Mouse (Mus musculus): ENCODE data around the gene Slc38a7. TPM values are rescaled to one million over a fixed set of nuclear protein-coding genes. Genes with fewer than 3 reads are reported as not detected.
A peak's percentile ranks its signal among the peaks of the same experiment; 100 is the strongest.

The Slc38a7 gene
- 23.2 and 25.5 TPM in 2 replicates for polyA plus RNA-seq (2014; fragmentation: Nextera tagmentation; extraction: Ambion mirVana)

- H3K36me3 ChIP-seq (ENCODE audit: control insufficient read depth, insufficient read depth, low read length) = no peaks in the 10 kb centered on the region
- no peak within 1 kb of the TSS for H3K27ac ChIP-seq (ENCODE audit: low read depth, low read length)
- 9% methylated on average over 22 of the region's 22 CpGs for WGBS
- ATAC-seq (ENCODE audit: low read depth) = peak; percentile 98
- peaks cover 7% of the 10 kb centered on the region for H3K4me1 ChIP-seq (ENCODE audit: control insufficient read depth, insufficient read depth, low read length)
- H3K9ac ChIP-seq (replicated peaks; ENCODE audit: low read depth, low read length) = peak within 1 kb of the TSS; percentile 69
- peak within 1 kb of the TSS; percentile 75 for H3K4me2 ChIP-seq (ENCODE audit: low read depth, low read length)
- peak within 1 kb of the TSS; percentile 67 for H3K4me3 ChIP-seq (ENCODE audit: low read depth, low read length)
- no peaks in the 10 kb centered on the region for H3K9me3 ChIP-seq (ENCODE audit: control insufficient read depth, low read length)
- no peaks in the 10 kb centered on the region for H3K27me3 ChIP-seq (ENCODE audit: control insufficient read depth, insufficient read depth, low read length)
Observed at GRCm38 (mm10) chr8:95853102-95853843, at the start of gene Slc38a7. Gene Slc38a7 (minus strand): TSS chr8:95853539.

DNA sequence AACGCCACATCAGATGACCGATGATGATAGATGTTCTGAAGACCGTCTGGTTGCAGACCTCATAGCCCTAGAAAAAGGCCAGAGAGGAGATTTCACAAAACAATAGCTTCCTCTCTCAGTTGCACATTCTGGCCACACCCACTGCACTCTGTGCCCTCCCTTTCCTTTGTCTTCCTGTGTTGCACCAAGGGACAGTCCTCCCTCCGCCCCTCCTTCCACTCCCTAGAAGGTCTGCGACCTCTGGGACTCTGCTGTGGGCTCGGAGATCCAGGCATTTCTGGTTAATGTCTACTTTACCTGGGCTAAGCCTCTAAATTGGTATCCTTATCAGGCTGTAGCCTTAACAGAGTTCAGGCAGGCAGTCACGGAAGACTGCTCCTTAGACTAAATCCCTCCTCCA, 48.5 kb upstream of the Slc38a7 start:
- Histone ChIP-seq H3K9me3 (ENCODE audit: control insufficient read depth, low read length) (no peaks in the 10 kb centered on the region), H3K4me1 (ENCODE audit: control insufficient read depth, insufficient read depth, low read length) (no peaks in the 10 kb centered on the region), H3K9ac (replicated peaks; ENCODE audit: low read depth, low read length) (no peak overlapping the region), H3K4me2 (ENCODE audit: low read depth, low read length) (no peak overlapping the region), H3K27me3 (ENCODE audit: control insufficient read depth, insufficient read depth, low read length) (no peaks in the 10 kb centered on the region), H3K27ac (ENCODE audit: low read depth, low read length) (no peak overlapping the region), H3K36me3 (ENCODE audit: control insufficient read depth, insufficient read depth, low read length) (no peaks in the 10 kb centered on the region), H3K4me3 (ENCODE audit: low read depth, low read length) (no peak overlapping the region)
- WGBS = 25% methylated on average over 7 of the region's 7 CpGs
- ATAC-seq (ENCODE audit: low read depth) = no peak

- ATAC-seq (ENCODE audit: low read depth) = no peak
- H3K27me3 ChIP-seq (ENCODE audit: control insufficient read depth, insufficient read depth, low read length) = no peaks in the 10 kb centered on the region
- no peak overlapping the region for H3K27ac ChIP-seq (ENCODE audit: low read depth, low read length)
- no peaks in the 10 kb centered on the region for H3K9me3 ChIP-seq (ENCODE audit: control insufficient read depth, low read length)
- H3K4me3 ChIP-seq (ENCODE audit: low read depth, low read length) = no peak overlapping the region
- no peak overlapping the region for H3K9ac ChIP-seq (replicated peaks; ENCODE audit: low read depth, low read length)
- no peaks in the 10 kb centered on the region for H3K4me1 ChIP-seq (ENCODE audit: control insufficient read depth, insufficient read depth, low read length)
- H3K4me2 ChIP-seq (ENCODE audit: low read depth, low read length) = no peak overlapping the region
- WGBS = 83% methylated on average over 5 of the region's 5 CpGs
- no peaks in the 10 kb centered on the region for H3K36me3 ChIP-seq (ENCODE audit: control insufficient read depth, insufficient read depth, low read length)
Observed at GRCm38 (mm10) chr8:95893701-95894100, 40.4 kb upstream of the Slc38a7 start.

DNA sequence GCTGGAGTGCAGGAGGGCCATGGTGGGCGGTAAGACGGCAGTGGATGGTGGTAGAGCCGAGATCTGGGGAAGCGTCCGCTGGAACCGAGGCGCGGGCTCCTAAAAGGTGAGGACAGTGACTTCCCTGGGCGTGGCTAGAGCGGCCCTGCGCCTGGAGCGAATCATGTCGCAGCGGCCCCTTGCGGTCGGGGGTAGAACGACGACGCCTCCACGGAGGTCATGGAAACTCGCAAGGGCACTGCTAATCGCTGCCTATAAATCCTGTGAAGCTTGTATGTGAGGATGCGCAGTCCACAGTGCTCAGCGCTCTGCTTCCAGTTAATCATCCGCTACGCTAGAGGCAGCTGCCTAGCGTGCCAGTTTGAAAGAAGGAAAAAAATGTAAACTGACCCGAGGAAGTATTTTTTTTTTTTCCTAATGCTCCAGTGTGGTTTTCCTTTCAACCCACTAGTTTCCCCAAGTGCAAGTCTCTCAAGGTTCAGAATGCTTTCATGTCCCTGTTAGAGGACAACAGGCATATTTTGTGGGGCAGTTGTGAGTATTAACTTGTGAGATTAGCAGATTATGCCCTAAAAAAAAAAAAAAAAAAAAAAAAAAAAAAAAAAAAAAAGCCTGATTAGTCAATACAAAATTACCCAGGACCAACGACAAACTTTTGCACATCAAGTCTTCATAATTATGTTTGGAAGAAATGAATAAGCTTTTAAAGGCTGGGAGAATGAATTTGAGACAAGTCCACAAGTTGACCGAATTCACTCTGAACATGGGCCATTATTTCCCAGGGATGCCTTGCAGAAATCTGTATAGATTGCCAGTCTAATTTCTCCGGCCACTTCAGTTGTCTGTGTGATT, 35.2 kb upstream of the Slc38a7 start, which contains the start of gene Got2:
Got2 (minus strand) TSS at position 263 of the 852 bp plus-strand sequence.
- Histone ChIP-seq H3K27me3 (ENCODE audit: control insufficient read depth, insufficient read depth, low read length) (no peaks in the 10 kb centered on the region), H3K4me2 (ENCODE audit: low read depth, low read length) (peak within 1 kb of the TSS; percentile 84)

GRCm38 (mm10) chr8:95887578-95888284, 34.4 kb upstream of the Slc38a7 start:
- no peaks in the 10 kb centered on the region for H3K27me3 ChIP-seq (ENCODE audit: control insufficient read depth, insufficient read depth, low read length)
- peak overlapping the region; percentile 80 for H3K9ac ChIP-seq (replicated peaks; ENCODE audit: low read depth, low read length)
- peak overlapping the region; percentile 84 for H3K4me2 ChIP-seq (ENCODE audit: low read depth, low read length)
- no peaks in the 10 kb centered on the region for H3K36me3 ChIP-seq (ENCODE audit: control insufficient read depth, insufficient read depth, low read length)
- ATAC-seq (ENCODE audit: low read depth) = peak; percentile 96
- H3K27ac ChIP-seq (ENCODE audit: low read depth, low read length) = peak overlapping the region; percentile 81
- H3K4me1 ChIP-seq (ENCODE audit: control insufficient read depth, insufficient read depth, low read length) = peaks cover 15% of the 10 kb centered on the region
- WGBS = under 1% methylated on average over 38 of the region's 38 CpGs
- peak overlapping the region; percentile 98 for H3K4me3 ChIP-seq (ENCODE audit: low read depth, low read length)
- no peaks in the 10 kb centered on the region for H3K9me3 ChIP-seq (ENCODE audit: control insufficient read depth, low read length)

More for the DNA sequence above, 35.2 kb upstream of the Slc38a7 start, which contains the start of gene Got2:
- Histone ChIP-seq H3K4me3 (ENCODE audit: low read depth, low read length) (peak within 1 kb of the TSS; percentile 98), H3K27ac (ENCODE audit: low read depth, low read length) (peak within 1 kb of the TSS; percentile 81), H3K9me3 (ENCODE audit: control insufficient read depth, low read length) (no peaks in the 10 kb centered on the region), H3K36me3 (ENCODE audit: control insufficient read depth, insufficient read depth, low read length) (no peaks in the 10 kb centered on the region), H3K9ac (replicated peaks; ENCODE audit: low read depth, low read length) (peak within 1 kb of the TSS; percentile 80), H3K4me1 (ENCODE audit: control insufficient read depth, insufficient read depth, low read length) (peaks cover 15% of the 10 kb centered on the region)
- WGBS = 8% methylated on average over 31 of the region's 31 CpGs
- ATAC-seq (ENCODE audit: low read depth) = peak; percentile 92

DNA sequence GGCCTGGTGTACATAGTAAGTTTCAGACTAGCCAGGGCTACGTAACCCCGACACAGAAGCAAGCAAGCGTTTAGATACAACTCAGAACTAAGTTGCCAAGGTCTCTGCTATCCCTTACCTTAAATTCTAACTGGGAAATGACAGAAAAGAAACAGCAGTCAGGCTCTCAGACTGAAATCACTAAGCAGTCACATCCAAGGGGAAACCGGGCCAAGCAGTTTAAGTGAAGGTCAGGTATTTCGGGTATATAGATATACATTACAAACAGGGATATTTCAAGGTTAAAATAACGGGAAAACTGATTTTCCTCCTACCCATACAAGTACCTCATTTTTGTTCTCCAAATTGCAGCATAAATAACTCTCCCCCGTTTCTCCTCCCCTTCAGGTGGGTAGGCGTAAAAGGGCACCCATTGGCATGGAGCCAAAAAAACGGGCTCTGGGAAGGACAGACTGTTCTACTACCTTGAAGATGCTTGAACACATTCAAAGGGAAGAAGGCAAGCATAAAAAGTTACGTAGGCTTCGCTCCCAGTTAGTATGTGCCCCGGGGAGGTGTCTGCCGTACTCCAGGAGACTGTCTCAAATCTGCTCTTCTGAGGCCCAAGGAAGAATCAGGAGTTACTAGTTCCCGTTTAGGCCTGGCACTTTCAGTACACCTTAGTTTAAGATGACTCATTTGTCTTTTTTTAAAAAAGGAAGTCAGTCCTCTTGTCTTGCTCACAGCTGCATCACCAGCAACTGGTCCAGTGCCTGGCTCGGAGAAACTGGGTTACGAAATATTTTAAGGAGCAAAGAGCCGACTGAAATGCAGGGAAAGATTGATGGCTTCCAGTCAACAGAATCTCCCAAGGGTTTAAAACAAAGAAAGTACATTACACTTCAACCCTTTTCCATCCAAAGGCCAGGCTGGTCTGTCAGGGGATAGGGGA, 33.6 kb upstream of the Slc38a7 start:
- WGBS = 67% methylated on average over 17 of the region's 17 CpGs

DNA sequence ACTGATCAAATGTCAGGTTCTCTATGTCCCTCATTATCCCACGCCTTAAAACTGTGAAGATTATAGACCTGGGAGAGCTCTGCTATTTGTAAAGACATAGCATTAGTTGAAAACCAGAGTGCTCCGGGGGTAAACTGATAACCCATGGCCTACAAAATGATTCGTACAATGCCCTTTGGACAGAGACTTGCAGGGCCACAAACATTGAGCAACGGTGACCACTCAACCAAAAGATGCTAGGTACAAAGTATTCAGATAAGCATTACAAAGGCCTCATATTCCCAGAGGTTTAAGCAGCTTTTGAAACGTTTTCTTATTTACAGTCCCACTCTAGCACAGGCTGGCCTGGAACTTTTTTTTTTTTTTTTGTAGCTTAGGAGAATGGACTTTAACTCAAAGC, 32.6 kb upstream of the Slc38a7 start:
- no peak overlapping the region for H3K27ac ChIP-seq (ENCODE audit: low read depth, low read length)
- H3K36me3 ChIP-seq (ENCODE audit: control insufficient read depth, insufficient read depth, low read length) = no peaks in the 10 kb centered on the region
- WGBS = 81% methylated on average over 5 of the region's 5 CpGs
- H3K9ac ChIP-seq (replicated peaks; ENCODE audit: low read depth, low read length) = no peak overlapping the region
- H3K4me2 ChIP-seq (ENCODE audit: low read depth, low read length) = no peak overlapping the region
- H3K4me3 ChIP-seq (ENCODE audit: low read depth, low read length) = no peak overlapping the region
- no peaks in the 10 kb centered on the region for H3K9me3 ChIP-seq (ENCODE audit: control insufficient read depth, low read length)
- ATAC-seq (ENCODE audit: low read depth) = no peak
- no peaks in the 10 kb centered on the region for H3K27me3 ChIP-seq (ENCODE audit: control insufficient read depth, insufficient read depth, low read length)
- peaks cover 15% of the 10 kb centered on the region for H3K4me1 ChIP-seq (ENCODE audit: control insufficient read depth, insufficient read depth, low read length)

More for the DNA sequence above, 33.6 kb upstream of the Slc38a7 start:
- Histone ChIP-seq H3K36me3 (ENCODE audit: control insufficient read depth, insufficient read depth, low read length) (no peaks in the 10 kb centered on the region), H3K4me2 (ENCODE audit: low read depth, low read length) (peak overlapping the region; percentile 84), H3K4me1 (ENCODE audit: control insufficient read depth, insufficient read depth, low read length) (peaks cover 15% of the 10 kb centered on the region), H3K27ac (ENCODE audit: low read depth, low read length) (peak overlapping the region; percentile 81), H3K4me3 (ENCODE audit: low read depth, low read length) (peak overlapping the region; percentile 98), H3K9ac (replicated peaks; ENCODE audit: low read depth, low read length) (peak overlapping the region; percentile 80), H3K27me3 (ENCODE audit: control insufficient read depth, insufficient read depth, low read length) (no peaks in the 10 kb centered on the region), H3K9me3 (ENCODE audit: control insufficient read depth, low read length) (no peaks in the 10 kb centered on the region)
- no peak for ATAC-seq (ENCODE audit: low read depth)

DNA sequence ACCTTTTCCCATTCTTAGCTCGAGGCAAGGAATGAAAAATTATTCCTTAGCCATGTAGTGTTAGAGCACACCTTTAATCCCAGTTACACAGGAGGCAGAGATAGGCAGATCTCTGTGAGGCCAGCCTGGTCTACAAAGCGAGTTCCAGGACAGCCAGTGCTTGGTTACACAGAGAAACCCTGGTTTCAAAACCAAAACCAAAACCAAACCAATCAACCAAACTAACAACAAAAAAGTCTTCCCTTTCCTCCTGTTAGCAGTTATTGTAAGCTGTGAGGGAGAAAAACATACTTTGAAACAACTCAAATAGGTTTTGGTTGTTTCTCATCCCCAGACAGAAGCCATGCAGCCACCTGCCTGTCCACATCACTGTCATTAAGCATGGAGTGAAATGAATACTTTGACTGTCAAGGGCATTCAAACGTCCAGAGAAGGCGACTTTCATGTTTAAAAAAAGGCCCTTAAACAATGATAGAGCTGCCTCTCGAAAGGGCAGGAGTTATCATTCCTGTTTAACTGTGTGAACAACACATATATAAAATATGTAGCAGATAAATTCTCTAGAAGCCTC, 32.0 kb upstream of the Slc38a7 start:
- no peak overlapping the region for H3K4me2 ChIP-seq (ENCODE audit: low read depth, low read length)
- no peak for ATAC-seq (ENCODE audit: low read depth)
- no peaks in the 10 kb centered on the region for H3K9me3 ChIP-seq (ENCODE audit: control insufficient read depth, low read length)
- H3K4me1 ChIP-seq (ENCODE audit: control insufficient read depth, insufficient read depth, low read length) = peaks cover 15% of the 10 kb centered on the region
- no peak overlapping the region for H3K4me3 ChIP-seq (ENCODE audit: low read depth, low read length)
- H3K27ac ChIP-seq (ENCODE audit: low read depth, low read length) = no peak overlapping the region
- H3K36me3 ChIP-seq (ENCODE audit: control insufficient read depth, insufficient read depth, low read length) = no peaks in the 10 kb centered on the region
- H3K9ac ChIP-seq (replicated peaks; ENCODE audit: low read depth, low read length) = no peak overlapping the region
- no peaks in the 10 kb centered on the region for H3K27me3 ChIP-seq (ENCODE audit: control insufficient read depth, insufficient read depth, low read length)
- WGBS = 79% methylated on average over 5 of the region's 5 CpGs
